Mouse (Mus musculus) limb, embryonic 14.5 days (tissue): ENCODE data around the gene AC129217.1. TPM values are rescaled to one million over a fixed set of nuclear protein-coding genes. Genes with fewer than 3 reads are reported as not detected.

ENCODE experiments used
- ATAC-seq: fragments of 200-750 bp; cut with Nextera tagmentation; 2 replicates; pipeline ENCODE4 v1.8.0; 2017; ENCODE audit warnings: low read depth, moderate number of reproducible peaks, moderate TSS enrichment; ENCODE audit not compliant: low FRiP score
- DNase-seq: peaks from one replicate; pipeline ENCODE4 v3.0.0-alpha.2; 2015; ENCODE audit warnings: low spot score
- H3K27ac ChIP-seq: fragments of 300-500 bp; sonication (generic); replicated peaks from 2 replicates; pipeline ENCODE4 v1.5.1; 2014; ENCODE audit warnings: low read depth, mild to moderate bottlenecking, low read length, moderate library complexity, mixed read lengths
- H3K27me3 ChIP-seq: fragments of 300-500 bp; sonication (generic); 2 replicates; pipeline ENCODE4 v1.6.1; 2014; ENCODE audit warnings: low read length, mixed read lengths; ENCODE audit not compliant: control insufficient read depth, insufficient read depth
- H3K36me3 ChIP-seq: fragments of 300-500 bp; sonication (generic); 2 replicates; pipeline ENCODE4 v1.6.1; 2014; ENCODE audit warnings: mild to moderate bottlenecking, low read length, moderate library complexity, mixed read lengths; ENCODE audit not compliant: control insufficient read depth, insufficient read depth
- H3K4me1 ChIP-seq: fragments of 300-500 bp; sonication (generic); 2 replicates; pipeline ENCODE4 v1.6.1; 2014; ENCODE audit warnings: antibody characterized with exemption, low read length, mixed read lengths; ENCODE audit not compliant: control insufficient read depth, insufficient read depth
- H3K4me2 ChIP-seq: fragments of 300-500 bp; sonication (generic); replicated peaks from 2 replicates; pipeline ENCODE4 v1.6.1; 2014; ENCODE audit warnings: low read depth, mild to moderate bottlenecking, low read length, moderate library complexity; ENCODE audit not compliant: severe bottlenecking
- H3K4me3 ChIP-seq: fragments of 300-500 bp; sonication (generic); replicated peaks from 2 replicates; pipeline ENCODE4 v1.5.1; 2014; ENCODE audit warnings: low read length
- H3K9ac ChIP-seq: fragments of 300-500 bp; sonication (generic); 2 replicates; pipeline ENCODE4 v1.6.1; 2014; ENCODE audit warnings: mild to moderate bottlenecking, low read depth, low read length, moderate library complexity; ENCODE audit not compliant: severe bottlenecking
- H3K9me3 ChIP-seq: fragments of 300-500 bp; sonication (generic); 2 replicates; pipeline ENCODE4 v1.6.1; 2016; ENCODE audit warnings: low read length; ENCODE audit not compliant: control insufficient read depth
- POLR2A ChIP-seq: fragments of 200-500 bp; IDR thresholded peaks from 2 replicates; pipeline ENCODE4 v1.8.0; 2012; ENCODE audit warnings: inconsistent platforms, mild to moderate bottlenecking, moderate library complexity, borderline replicate concordance; ENCODE audit not compliant: insufficient read depth, insufficient read length; ENCODE audit errors: extremely low read depth
- WGBS: fragments of 180-500 bp; shearing (Covaris S2); extraction: QIAGEN DNeasy Blood & Tissue Kit; methylation state at CpG from one replicate; pipeline ENCODE4 v1.1.7; 2014; 5-methylcytosine and 5-hydroxymethylcytosine counted together
- polyA plus RNA-seq, 2 experiments: library from polyadenylated mRNA; depleted of rRNA in 1 of 2; stranded (reverse) in 1 of 2; unstranded in 1 of 2; fragments of >200 nt; fragmentation: Nextera tagmentation in 1 of 2; extraction: Ambion mirVana in 1 of 2; gene quantifications; 2 replicates each; pipeline versions ENCODE4 v1.2.1 to v1.2.3; 2012 to 2014

AC129217.1 gene
- 0.51 and 3.0 TPM in 2 replicates for polyA plus RNA-seq (2012; rRNA removed)
- polyA plus RNA-seq (2014; fragmentation: Nextera tagmentation; extraction: Ambion mirVana), result not detected in 2 replicates

- Histone ChIP-seq H3K9me3 (no peaks in the 10 kb centered on the region), H3K4me1 (no peaks in the 10 kb centered on the region), H3K27ac (no peak within 1 kb of the TSS), H3K4me2 (no peak within 1 kb of the TSS), H3K36me3 (peaks cover 99% of the 10 kb centered on the region), H3K9ac (no peak within 1 kb of the TSS), H3K27me3 (no peaks in the 10 kb centered on the region), H3K4me3 (no peak within 1 kb of the TSS)
- WGBS, result 88% methylated on average over 8 of the region's 8 CpGs
- ATAC-seq (no peak), DNase-seq (no peak)
- no peak for TF ChIP-seq POLR2A
Measured at GRCm38 (mm10) chr19:8829660-8830059, at the start of gene AC129217.1. Gene AC129217.1, plus strand, starts transcription at chr19:8829773.

GRCm38 (mm10) chr19:8786008-8786781 lies 43.4 kb upstream of the AC129217.1 start, which contains the start of gene Taf6l:
Gene Taf6l, minus strand, starts transcription at chr19:8786417.
- WGBS, result under 1% methylated on average over 32 of the region's 32 CpGs
- Histone ChIP-seq H3K36me3 (peaks cover 24% of the 10 kb centered on the region), H3K27ac (peak within 1 kb of the TSS; percentile 79), H3K9ac (peak within 1 kb of the TSS; percentile 67), H3K4me2 (peak within 1 kb of the TSS; percentile 48), H3K9me3 (no peaks in the 10 kb centered on the region), H3K4me3 (peak within 1 kb of the TSS; percentile 76), H3K27me3 (no peaks in the 10 kb centered on the region), H3K4me1 (0 out of 2 replicates have a peak, but pooled peaks cover 5% of the 10 kb centered on the region)
- ATAC-seq (peak; percentile 100), DNase-seq (peak; percentile 97)
- TF ChIP-seq POLR2A, result peak; percentile 13; the same call in 1 of the 2 replicates

- Histone ChIP-seq H3K9me3 (no peaks in the 10 kb centered on the region), H3K36me3 (peaks cover 21% of the 10 kb centered on the region), H3K27me3 (no peaks in the 10 kb centered on the region), H3K4me2 (no peak overlapping the region), H3K4me3 (no peak overlapping the region), H3K9ac (no peak overlapping the region), H3K27ac (no peak overlapping the region), H3K4me1 (0 out of 2 replicates have a peak, but pooled peaks cover 5% of the 10 kb centered on the region)
- DNase-seq, result no peak
- ATAC-seq, result no peak
- no peak for TF ChIP-seq POLR2A
- 27% methylated on average over 3 of the region's 3 CpGs for WGBS
Measured at GRCm38 (mm10) chr19:8788521-8788920, 41.1 kb upstream of the AC129217.1 start.

GRCm38 (mm10) chr19:8789171-8789570 lies 40.4 kb upstream of the AC129217.1 start:
- Histone ChIP-seq H3K27ac (no peak overlapping the region), H3K9me3 (no peaks in the 10 kb centered on the region), H3K9ac (no peak overlapping the region), H3K4me2 (no peak overlapping the region), H3K4me3 (no peak overlapping the region), H3K4me1 (0 out of 2 replicates have a peak, but pooled peaks cover 5% of the 10 kb centered on the region), H3K36me3 (peaks cover 23% of the 10 kb centered on the region), H3K27me3 (no peaks in the 10 kb centered on the region)
- TF ChIP-seq POLR2A, result no peak
- WGBS, result 62% methylated on average over 1 of the region's 1 CpGs
- ATAC-seq (no peak), DNase-seq (no peak)

GRCm38 (mm10) chr19:8790171-8790570 lies 39.4 kb upstream of the AC129217.1 start:
- Histone ChIP-seq H3K4me2 (no peak overlapping the region), H3K4me1 (0 out of 2 replicates have a peak, but pooled peaks cover 4% of the 10 kb centered on the region), H3K27ac (no peak overlapping the region), H3K36me3 (peaks cover 33% of the 10 kb centered on the region), H3K9me3 (no peaks in the 10 kb centered on the region), H3K27me3 (no peaks in the 10 kb centered on the region), H3K4me3 (no peak overlapping the region), H3K9ac (no peak overlapping the region)
- TF ChIP-seq POLR2A, result no peak
- DNase-seq, result no peak
- WGBS, result 82% methylated on average over 7 of the region's 7 CpGs
- no peak for ATAC-seq
